Mouse (Mus musculus): Measurements from ENCODE around the gene Psmd5.
"Not testable (repeated sequence)": the region's sequence is repeated elsewhere in the genome, so short reads cannot be mapped to it uniquely, and the experiment has no call there.

Psmd5 gene

DNA sequence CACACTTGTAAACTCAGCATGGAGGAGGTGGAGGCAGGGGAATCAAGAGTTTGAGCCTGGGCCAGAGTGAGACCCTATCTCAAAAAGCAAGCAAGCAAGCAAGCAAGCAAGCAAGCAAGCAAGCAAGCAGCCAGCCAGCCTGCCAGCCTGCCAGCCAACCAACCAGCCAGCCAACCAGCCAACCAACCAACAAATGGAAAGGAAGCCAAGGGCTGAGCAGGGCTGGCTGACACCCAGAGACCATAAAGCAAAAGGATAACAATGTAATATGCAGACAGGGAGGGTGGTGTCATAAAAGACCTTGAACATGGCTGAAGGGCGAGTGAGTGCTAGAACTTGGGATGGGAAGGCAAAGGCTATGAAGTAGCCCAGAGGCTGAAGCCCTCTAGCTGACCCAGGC, 25.6 kb upstream of the Psmd5 start:
- in situ Hi-C loops (cut with MboI; ENCODE audit: low pct_unique_long_range_greater_than_20kb in 1 of 2, low sequenced_read_pairs in 2 of 2, unreplicated experiment in 1 of 2): no loop called here

GRCm38 (mm10) chr2:34899682-34900081, 24.9 kb upstream of the Psmd5 start:
- in situ Hi-C loops (cut with MboI; ENCODE audit: low pct_unique_long_range_greater_than_20kb in 1 of 2, low sequenced_read_pairs in 2 of 2, unreplicated experiment in 1 of 2): no loop called here

DNA sequence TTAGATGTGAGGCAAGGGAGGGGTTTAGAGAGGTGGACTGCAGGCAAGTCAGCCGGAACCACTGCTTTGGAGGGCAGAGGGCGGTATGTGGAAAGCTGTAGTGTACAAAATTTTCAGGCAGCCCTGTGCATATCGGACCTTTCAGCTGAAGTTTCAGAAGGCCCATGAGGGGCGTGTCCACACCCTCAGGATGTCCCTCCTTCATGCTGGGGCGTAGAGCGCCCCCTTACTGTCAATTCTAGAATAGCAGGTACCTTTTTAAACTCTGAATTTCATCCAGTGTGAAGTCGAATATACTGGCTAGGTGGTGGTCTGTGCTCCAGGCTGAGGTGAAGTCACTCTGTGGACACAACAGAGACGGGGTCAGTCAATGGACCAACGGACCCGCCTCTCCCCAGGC, 23.1 kb upstream of the Psmd5 start:
- in situ Hi-C loops (cut with MboI; ENCODE audit: low pct_unique_long_range_greater_than_20kb in 1 of 2, low sequenced_read_pairs in 2 of 2, unreplicated experiment in 1 of 2): no loop called here

DNA sequence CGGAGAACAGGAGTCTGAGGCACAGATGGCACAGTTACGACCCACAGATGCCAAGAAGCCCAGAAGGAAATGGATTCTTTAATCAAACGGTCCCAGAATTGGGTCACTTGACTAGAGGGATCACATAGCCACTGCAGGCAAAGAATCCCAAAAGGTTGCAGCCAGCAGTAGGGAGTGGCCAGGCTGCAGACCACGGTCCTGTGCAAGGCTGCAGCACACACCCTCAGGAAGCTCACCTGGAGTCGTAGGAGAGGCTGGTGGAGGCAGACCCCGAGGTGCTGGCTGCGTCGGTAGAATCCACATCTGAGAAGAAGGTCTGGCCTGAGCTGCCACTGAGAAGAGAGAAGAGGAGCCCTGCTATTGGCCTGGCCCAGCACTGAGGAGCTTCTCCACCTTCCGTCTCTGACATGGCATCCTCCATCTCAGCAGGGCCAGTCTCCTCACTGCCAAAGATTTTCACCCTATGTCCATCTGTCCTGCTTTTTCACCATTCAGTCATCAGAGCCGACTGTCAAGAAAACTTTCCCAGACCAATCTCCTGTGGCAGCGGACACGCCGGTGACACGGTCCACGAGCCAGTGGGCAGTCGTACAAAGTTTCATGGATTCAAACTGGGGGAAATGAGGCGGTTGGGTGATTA, 22.2 kb upstream of the Psmd5 start:
- in situ Hi-C loops (cut with MboI; ENCODE audit: low pct_unique_long_range_greater_than_20kb in 1 of 2, low sequenced_read_pairs in 2 of 2, unreplicated experiment in 1 of 2): no loop called here

- in situ Hi-C loops (cut with MboI; ENCODE audit: low pct_unique_long_range_greater_than_20kb in 1 of 2, low sequenced_read_pairs in 2 of 2, unreplicated experiment in 1 of 2): no loop called here
Measured at GRCm38 (mm10) chr2:34895503-34896113, 20.8 kb upstream of the Psmd5 start.

DNA sequence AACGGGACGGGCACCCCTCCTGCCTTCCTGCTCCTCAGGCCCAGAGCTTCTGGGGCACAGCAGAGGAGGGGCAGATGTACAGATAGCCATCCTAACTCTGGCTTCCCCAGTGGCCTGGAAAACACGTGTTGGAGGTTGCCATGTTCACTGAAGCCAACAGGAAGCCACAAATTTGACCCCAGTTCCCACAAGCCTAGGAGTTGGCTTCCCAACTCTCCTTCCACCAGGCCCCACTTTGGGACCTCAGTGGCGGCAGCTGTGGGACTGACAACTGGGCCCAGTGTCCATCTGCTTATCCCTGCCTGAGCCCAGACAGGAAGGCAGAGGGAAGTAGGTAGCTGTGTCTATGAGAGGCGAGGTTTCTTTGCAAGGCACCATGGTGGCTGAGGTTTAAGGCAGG, 19.2 kb upstream of the Psmd5 start:
- in situ Hi-C loops (cut with MboI; ENCODE audit: low pct_unique_long_range_greater_than_20kb in 1 of 2, low sequenced_read_pairs in 2 of 2, unreplicated experiment in 1 of 2): no loop called here

DNA sequence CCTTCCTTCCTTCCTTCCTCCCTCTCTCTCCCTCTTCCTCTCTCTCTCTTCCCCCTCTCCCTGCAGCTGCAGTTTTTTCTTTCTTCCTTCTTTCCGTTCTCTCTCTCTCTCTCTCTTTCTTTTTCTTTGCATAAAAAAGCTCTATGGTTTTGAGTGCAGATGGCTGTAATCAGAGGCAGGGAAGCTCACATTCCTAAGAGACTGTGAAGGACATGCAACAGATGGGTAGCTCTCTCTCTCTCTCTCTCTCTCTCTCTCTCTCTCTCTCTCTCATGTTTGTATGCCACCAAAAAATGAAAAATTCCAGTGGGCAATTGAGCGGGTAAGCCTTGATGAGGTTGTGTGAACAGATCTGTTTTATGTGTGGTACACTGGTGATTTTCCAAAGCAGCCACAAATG, 9.4 kb upstream of the Psmd5 start:
- in situ Hi-C loops (cut with MboI; ENCODE audit: low pct_unique_long_range_greater_than_20kb in 1 of 2, low sequenced_read_pairs in 2 of 2, unreplicated experiment in 1 of 2): no loop called here

DNA sequence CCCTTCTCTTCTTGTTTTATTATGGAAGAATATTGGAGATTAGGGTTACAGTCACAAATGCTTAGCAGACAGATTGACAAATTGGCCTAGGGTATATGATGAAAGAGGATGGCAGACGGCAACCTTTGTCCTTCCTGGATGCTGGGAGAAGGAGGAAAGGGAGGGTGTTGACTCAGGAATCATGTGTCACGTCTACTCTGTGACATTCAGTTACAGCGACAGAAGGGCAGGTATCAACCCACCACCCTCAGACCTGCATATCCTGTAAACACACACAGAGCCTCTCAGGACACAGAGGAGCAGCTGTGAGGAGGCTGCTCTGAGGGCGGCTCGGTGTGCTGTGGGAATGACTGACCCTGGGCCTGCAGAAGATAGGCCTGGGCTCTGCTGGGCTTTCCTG, 8.4 kb upstream of the Psmd5 start:
- in situ Hi-C loops (cut with MboI; ENCODE audit: low pct_unique_long_range_greater_than_20kb in 1 of 2, low sequenced_read_pairs in 2 of 2, unreplicated experiment in 1 of 2): no loop called here

GRCm38 (mm10) chr2:34882757-34883156, 8.0 kb upstream of the Psmd5 start:
- in situ Hi-C loops (cut with MboI; ENCODE audit: low pct_unique_long_range_greater_than_20kb in 1 of 2, low sequenced_read_pairs in 2 of 2, unreplicated experiment in 1 of 2): no loop called here

GRCm38 (mm10) chr2:34880054-34880453, 5.3 kb upstream of the Psmd5 start:
- in situ Hi-C loops (cut with MboI; ENCODE audit: low pct_unique_long_range_greater_than_20kb in 1 of 2, low sequenced_read_pairs in 2 of 2, unreplicated experiment in 1 of 2): no loop called here

- in situ Hi-C loops (cut with MboI; ENCODE audit: low pct_unique_long_range_greater_than_20kb in 1 of 2, low sequenced_read_pairs in 2 of 2, unreplicated experiment in 1 of 2): no loop called here
Measured at GRCm38 (mm10) chr2:34874271-34874670, 497 bp downstream of the Psmd5 start, which contains the start of gene Cutal. Gene Cutal, plus strand, starts transcription at chr2:34874396.

GRCm38 (mm10) chr2:34870520-34871474, 4.0 kb downstream of the Psmd5 start:
- in situ Hi-C loops (cut with MboI; ENCODE audit: low pct_unique_long_range_greater_than_20kb in 1 of 2, low sequenced_read_pairs in 2 of 2, unreplicated experiment in 1 of 2): no loop called here

DNA sequence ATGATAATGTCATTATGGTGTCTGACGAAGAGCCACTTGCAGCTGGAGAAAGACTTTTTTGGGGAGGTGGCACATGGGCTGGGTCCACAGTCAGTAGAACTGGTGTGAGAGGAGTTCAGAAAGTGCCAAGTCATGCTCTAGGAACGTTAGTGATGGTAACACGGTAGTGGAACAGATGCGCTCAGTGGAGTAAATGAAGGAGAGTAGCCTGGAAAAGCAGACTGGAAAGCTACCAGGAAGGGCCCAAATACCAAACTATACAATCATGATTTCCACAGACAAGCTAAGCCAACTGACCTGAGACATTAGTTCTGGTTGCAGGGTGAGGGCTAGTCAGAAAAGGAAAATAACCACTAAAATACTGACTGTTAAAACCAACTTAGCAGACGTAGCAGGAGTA, 5.1 kb downstream of the Psmd5 start:
- in situ Hi-C loops (cut with MboI; ENCODE audit: low pct_unique_long_range_greater_than_20kb in 1 of 2, low sequenced_read_pairs in 2 of 2, unreplicated experiment in 1 of 2): no loop called here

DNA sequence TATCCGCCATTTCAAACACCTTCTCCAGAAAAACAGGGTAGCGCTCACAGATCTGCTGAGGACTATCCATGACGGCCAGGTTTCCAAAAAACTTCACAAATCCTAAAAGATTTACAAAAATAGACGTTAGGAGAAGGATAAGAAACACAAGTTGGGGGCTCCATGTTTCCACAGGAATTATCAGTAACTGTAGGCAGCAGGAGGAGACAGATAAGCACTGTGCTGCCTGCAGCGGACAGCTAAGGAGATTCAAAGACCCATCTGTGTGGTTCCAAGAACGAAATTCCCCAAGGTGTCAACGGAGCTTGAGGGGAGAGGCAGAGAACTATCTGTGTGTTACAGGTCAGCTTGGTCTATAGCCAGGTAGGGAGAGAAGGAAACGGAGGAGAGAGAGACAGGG, 17.0 kb downstream of the Psmd5 start:
- in situ Hi-C loops (cut with MboI; ENCODE audit: low pct_unique_long_range_greater_than_20kb in 1 of 2, low sequenced_read_pairs in 2 of 2, unreplicated experiment in 1 of 2): no loop called here

GRCm38 (mm10) chr2:34855265-34855664, 19.5 kb downstream of the Psmd5 start:
- in situ Hi-C loops (cut with MboI; ENCODE audit: low pct_unique_long_range_greater_than_20kb in 1 of 2, low sequenced_read_pairs in 2 of 2, unreplicated experiment in 1 of 2): no loop called here

- in situ Hi-C loops (cut with MboI; ENCODE audit: low pct_unique_long_range_greater_than_20kb in 1 of 2, low sequenced_read_pairs in 2 of 2, unreplicated experiment in 1 of 2): no loop called here
Measured at GRCm38 (mm10) chr2:34847702-34848101, 27.1 kb downstream of the Psmd5 start.

DNA sequence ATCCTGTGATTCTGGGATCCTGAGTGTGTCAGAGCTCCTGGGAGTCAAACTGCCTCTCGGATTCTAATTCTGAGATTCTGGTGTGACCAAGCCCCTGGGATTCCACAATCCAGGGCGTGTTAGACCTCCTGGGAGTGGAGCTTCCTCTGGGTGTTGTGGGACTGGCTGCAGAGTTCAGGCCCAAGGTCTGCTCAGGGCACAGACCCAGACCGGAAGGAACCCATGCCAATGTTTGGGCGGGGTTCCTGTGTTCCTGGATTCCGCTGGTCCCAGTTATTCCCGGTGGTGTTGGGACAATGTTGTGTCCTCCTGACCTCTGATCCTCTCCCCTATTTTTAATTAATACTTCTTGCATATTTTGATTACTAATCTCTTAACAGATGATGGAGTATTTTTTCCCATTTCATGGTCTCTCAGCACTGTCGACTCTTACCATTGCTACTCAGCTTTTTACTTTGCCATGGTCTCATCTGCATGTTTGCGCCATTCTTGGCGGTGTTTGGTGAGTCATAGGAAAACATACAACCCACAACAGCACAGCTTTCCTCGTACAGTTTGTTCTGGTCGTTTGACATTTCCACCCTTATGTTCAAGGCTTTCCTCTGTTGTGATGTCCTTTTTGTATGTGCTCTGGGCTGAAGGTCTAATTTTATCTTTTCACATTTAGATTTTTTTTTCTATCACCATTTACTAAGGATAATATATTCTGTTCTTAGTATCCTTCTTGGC, 31.4 kb downstream of the Psmd5 start:
- in situ Hi-C loops (cut with MboI; ENCODE audit: low pct_unique_long_range_greater_than_20kb in 1 of 2, low sequenced_read_pairs in 2 of 2, unreplicated experiment in 1 of 2): no loop called here

DNA sequence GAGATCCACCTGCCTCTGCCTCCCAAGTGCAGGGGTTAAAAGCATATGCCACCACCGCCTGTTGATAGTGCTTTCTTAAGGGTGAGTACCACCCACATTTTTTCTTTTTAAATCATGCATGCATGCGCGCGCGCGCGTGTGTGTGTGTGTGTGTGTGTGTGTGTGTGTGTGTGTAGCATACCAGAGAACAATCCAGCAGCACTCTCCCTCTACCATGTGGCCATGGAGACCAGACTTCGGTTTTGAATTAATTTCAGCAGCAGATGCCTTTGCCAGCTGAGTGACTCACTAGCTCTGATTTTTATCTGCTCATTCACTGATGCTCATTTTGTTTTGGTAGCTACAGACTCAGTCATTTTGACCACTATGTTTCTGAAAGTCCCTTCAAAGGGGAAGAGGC, 33.1 kb downstream of the Psmd5 start:
- in situ Hi-C loops (cut with MboI; ENCODE audit: low pct_unique_long_range_greater_than_20kb in 1 of 2, low sequenced_read_pairs in 2 of 2, unreplicated experiment in 1 of 2): no loop called here

GRCm38 (mm10) chr2:34840143-34840542, 34.6 kb downstream of the Psmd5 start:
- in situ Hi-C loops (cut with MboI; ENCODE audit: low pct_unique_long_range_greater_than_20kb in 1 of 2, low sequenced_read_pairs in 2 of 2, unreplicated experiment in 1 of 2): not testable (repeated sequence)
